Mouse (Mus musculus) kidney, postnatal 14 days (tissue): ENCODE data around the gene Amer3.
"Not testable (repeated sequence)": the region's sequence is repeated elsewhere in the genome, so short reads cannot be mapped to it uniquely, and the experiment has no call there.

Source experiments
- DNase-seq: peaks from one replicate; pipeline ENCODE4 v3.0.0; 2022; ENCODE audit warnings: mixed read lengths

Amer3 gene

DNA sequence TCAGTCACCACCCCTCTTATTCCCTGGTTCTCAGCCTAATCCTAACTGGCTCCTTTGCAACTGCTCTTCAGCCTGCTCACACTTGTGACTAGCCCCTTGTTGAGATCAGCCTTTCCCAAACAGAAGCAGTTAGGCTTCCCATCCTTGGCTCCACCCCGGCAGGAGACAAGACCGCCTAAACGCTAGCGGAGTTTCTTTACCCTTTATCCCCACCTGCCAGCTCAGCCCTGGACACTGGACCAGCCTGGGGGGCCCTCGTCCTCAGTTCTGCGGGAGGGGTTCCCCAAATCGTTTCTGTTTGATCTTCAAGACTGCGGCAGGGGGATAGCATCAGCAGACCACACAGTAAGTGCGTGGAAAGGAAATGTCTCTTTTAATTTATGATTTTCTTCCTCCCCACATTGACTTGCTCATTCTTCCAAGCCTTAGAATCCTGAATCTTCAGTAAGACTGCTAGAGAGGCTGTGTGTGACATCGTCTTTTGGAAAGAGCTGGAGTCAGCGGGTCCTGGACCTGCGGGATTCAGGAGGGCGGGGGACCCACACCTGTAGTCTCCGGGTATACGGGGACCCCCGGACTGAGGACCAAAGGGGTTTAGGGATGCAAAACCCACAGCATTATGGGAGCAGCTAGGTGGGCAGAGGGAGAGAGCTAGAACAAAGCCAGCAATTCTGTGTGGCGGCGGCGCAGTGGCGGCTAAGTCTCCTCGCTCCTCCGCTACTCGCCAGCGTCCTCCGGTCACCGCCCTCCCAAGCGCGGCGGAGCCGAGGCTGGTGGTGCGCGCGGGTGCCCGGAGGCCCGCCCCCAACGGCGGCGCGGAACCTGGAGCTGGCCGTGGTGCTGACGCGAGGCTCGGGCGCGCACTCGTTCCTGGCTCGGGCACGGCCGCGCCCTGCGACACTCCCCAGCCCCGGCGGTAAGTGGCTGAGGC, at the start of gene Amer3:
Amer3 (plus strand) TSS at position 807 of the 931 bp plus-strand sequence.
- peak; percentile 81 for DNase-seq

DNA sequence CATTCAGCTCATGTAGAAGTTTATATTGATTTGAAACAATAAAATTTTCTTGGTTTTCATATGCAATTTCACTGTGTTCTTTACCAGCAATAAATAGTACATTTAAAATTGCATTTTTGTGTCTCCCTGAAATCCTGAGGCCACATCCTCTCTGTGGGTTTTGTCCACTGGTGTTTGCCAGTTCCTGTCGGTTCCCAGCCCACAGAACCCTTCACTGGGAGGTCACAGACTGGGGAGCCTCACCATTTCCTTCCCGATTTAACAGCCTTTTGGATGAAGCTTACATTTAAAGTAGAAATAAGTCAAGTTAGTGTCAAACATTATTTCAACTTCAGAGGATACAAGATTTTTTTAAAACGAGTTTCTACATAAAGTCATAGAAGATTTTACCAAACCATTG, 44.9 kb upstream of the Amer3 start:
- DNase-seq: not testable (repeated sequence)

DNA sequence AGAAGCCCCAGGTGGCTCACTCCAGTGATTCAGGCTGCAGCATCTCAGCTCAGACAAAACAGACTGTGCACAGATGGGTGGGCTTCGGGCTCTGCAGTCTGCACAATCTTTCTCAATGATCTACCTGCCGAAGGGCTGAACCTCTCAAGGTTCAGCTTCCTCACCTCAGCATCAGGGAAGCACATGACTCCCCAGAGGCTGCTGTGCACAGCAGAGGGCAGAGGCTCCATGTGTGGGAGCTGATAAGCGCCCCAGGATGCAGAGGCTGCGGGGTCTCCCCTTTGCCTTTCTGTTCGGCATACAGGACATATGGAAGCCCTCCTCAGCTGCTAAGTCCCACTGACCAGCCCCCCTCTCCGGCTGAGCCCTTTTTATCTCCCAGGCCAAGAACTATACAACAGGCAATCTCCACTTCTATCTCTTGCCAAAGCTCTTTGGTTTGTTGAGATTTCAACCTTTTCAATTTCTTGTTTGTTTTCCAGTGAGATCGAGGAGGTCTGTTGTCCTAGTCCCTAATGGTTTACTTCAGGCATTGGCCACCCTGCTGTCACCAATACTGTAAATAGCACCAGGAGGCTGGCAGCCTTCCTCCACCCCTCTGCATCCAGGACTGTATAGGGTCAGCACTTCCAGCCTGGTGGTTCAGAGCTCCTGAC, 44.3 kb upstream of the Amer3 start, which contains the start of gene Cfc1:
Cfc1 (plus strand) TSS at position 606 of the 656 bp plus-strand sequence.
- DNase-seq: not testable (repeated sequence)

DNA sequence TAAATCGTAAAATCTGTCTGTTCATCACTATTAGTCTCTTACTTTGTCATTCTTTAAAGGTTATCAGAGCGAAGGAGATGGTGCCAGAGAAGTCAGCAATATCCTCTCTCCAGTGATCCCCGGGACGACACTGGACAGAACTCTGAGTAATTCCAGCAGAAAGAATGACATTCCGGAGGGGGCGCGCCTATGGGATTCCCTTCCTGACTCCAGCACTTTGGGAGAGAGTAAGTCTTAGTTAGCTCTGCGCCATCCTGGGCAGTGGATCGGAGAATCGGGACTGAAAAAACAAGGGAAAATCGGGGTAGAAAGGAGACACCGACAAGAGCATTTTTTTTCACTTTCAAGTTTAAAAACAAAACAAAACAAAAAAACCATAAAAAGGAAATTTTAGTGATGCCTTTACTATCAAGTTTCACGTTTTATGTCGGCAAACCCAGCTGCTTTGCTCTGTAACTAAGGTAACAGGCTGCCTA, 43.1 kb upstream of the Amer3 start:
- no peak for DNase-seq

DNA sequence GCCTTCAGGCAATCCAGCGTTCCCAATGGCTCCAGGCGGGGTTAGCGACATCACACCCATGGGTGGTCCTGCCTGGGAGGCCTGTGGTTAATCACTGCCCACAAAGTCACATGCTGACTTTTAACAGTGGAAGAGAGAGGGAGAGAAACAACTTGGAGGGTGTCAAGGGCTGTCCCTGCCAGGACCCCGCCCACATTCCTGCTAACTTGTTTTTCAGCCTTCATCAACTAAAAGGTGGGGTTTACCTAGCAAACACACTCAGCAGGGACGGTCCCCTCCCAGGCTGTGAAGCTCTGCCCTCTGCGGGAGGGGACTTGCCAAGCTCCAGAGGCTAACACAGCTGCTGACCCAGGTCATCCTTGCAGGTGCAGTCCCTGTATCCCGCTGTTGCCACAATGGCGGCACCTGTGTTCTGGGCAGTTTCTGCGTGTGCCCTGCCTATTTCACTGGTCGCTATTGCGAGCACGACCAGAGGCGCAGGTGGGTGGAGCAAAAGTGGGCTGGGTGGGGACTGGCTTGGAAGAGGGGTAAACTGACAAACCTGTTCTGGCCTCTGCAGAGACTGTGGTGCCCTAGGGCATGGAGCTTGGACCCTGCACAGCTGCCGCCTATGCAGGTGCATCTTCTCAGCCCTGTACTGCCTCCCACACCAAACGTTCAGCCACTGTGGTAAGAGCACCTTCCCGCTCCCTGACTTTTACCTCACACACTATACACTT, 42.5 kb upstream of the Amer3 start:
- DNase-seq: peak; percentile 34

DNA sequence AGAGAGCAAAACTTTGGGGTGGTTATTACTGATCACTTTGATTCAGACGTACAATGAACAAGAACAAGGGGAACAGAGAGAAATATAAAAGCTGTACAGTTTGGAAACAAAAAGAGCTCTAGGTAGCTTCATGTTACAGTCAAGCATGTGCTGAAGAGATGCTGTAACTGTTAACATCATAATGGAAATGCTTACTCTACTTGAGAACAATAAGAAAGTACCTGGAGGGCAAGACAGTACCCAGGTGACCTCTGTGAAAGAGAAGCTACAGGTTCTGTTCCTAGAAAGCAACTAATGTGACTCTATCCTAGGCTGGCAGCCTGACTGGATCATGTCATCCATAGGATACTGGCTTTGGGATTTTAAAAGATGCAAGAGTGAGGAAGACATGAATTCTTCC, 32.4 kb upstream of the Amer3 start:
- no peak for DNase-seq

DNA sequence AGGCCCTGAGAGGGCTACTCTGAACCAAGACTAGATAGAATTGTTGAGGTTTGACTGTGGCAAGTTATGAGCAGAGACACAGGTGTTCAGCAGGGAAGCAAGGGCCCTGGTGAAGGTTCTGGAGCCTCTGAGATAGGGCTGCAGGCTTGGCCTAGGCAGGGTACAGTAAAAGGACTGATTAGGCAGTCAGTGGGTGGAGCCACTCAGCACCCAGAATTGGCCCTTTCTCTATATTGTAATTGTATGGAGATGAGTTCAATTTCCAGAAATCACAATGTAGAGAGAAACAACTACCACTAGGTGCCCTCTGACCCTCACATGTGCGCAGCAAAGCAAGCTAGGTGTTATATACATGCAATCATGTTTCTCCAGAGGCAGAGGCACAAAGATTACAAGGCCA, 25.8 kb upstream of the Amer3 start:
- no peak for DNase-seq

DNA sequence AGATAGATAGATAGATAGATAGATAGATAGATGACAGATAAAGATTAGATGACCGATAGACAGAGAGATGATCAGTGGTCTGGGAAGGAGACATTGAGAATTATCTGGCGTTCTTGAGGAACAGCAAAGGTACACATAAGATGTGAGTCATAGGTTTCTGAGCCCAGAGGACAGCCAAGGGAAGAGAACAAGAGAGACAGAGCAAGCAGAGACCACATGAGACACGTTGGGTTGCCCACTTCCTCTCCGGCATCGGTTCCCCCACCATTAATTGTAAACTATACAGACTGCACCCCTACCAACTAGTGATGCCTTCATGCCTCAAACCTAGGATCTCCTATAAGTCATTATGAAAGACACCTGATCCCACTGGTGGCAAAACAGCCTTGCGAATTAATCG, 25.2 kb upstream of the Amer3 start:
- DNase-seq: no peak

DNA sequence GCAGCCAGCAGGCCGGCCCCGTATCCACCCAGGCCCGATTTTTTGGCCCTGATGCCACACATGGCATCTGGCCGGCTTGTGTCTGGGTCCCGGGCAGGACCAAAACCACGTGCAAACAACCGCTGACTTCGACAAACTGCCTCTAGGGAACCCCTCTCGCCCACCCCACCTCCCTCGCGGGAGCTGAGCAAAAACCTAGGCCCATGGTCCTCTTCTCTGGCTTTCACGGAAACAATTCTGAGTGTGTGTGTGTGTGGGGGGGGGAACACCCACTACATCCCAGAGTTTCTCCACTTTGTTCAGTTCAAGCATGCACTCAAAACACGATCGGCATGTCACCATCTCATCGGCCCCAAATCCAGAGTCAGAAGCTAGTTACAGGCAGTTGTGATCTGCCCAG, 18.6 kb upstream of the Amer3 start, which contains the start of gene Prss40:
Prss40 (minus strand) TSS at position 101 of the 400 bp plus-strand sequence.
- no peak for DNase-seq

DNA sequence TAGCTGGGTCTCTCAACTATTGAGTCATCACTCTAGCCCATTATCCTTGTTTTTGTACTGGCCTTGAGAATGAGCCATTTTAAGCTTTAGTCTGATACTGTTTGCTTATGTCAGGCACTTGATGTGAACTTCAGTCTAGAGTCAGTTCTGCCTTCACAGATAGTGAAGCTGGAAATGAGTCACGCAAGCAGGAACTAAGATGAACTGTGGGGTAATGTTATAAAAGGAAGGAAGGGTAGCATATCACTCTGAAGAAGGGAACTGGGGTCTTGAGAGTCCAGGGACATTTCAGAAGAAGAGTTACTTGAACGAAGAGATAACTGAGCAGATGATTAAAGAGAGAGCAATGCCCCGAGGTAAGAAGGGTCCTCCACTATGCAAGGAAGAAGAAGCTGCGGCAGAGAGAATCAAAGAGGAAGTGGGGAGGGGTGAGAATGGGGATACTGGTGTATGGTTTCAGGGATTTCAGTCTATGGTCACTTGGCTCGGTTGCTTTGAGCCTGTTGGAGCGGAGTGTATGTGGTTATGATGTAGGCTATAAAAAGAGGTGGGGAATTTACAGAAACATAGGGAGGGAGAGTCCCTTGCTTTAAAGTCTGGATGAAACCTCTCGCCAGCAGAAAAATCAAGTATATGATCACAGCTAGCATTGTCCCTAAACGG, 14.9 kb upstream of the Amer3 start:
- no peak for DNase-seq

DNA sequence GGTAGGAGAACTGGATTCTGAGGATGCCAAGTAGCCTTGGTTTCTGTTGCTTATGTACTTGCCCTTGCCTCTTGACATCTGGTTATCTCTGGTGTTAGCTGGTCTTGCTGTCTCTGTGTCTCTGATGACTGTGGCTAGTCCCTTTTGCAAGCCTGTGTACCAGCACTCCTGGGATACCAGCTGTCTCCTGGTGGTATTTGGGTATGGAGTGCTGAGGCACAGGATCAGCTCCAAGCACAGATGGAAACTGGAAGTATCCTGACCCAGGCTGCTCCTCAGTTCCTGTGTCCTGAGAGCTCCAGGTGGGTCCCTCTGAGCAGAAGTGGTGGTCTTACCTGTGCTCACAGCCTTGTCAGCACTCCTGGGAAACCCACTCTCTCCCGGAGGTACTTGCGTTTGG, 11.3 kb upstream of the Amer3 start:
- no peak for DNase-seq

DNA sequence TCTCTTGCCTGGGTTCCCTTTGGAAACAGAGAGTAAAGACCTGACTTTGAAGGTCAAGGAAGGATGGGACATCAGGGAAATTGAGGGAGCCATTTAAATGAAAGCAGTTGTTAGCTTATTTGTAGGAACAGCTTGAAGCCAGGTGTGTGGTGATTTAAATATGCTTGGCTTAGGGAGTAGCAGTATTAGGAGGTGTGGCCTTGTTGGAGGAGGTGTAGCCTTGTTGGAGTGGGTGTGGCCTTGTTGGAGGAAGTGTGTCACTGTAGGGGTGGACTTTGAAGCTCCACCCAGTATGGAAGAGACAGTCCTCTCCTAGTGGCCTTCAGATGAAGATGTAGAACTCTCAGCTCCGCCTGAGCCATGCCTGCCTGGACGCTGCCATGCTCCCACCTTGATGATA, 9.6 kb upstream of the Amer3 start:
- DNase-seq: no peak

DNA sequence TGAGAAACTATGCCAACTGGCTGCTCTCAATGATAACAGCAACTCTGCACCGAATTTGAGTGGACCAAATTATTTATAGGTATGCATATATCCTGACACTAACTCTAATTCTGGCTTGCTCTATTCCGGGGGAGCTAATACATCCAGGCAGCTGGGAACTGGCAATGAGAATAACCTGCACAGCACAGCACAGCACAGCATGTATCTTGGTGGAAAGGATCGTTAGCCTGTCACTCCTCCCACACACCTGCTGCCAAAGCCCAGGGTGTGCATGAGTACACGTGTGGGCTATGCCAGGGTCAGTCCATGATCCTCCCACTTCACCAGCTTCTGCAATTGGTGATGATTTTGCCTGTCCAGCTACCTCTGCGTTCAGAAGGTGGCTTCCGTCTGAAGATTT, 8.0 kb upstream of the Amer3 start:
- no peak for DNase-seq

DNA sequence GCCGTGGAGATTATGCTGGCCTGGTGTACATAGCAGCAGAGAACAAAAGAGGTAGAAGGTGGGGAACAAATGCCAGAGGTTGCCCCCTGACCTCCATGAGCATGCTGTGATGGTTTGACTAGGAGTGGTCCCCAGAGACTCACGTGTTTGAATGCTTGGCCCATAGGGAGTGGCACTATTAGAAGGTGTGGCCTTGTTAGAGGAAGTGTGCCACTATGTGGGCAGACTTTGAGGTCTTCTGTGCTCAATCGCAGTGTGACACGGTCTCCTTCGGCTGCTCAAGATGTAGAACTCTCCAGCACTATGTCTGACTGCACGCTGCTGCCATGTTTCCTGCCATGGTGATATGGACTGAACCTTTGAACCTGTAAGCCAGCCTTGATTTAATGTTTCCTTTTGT, 6.2 kb upstream of the Amer3 start:
- no peak for DNase-seq

DNA sequence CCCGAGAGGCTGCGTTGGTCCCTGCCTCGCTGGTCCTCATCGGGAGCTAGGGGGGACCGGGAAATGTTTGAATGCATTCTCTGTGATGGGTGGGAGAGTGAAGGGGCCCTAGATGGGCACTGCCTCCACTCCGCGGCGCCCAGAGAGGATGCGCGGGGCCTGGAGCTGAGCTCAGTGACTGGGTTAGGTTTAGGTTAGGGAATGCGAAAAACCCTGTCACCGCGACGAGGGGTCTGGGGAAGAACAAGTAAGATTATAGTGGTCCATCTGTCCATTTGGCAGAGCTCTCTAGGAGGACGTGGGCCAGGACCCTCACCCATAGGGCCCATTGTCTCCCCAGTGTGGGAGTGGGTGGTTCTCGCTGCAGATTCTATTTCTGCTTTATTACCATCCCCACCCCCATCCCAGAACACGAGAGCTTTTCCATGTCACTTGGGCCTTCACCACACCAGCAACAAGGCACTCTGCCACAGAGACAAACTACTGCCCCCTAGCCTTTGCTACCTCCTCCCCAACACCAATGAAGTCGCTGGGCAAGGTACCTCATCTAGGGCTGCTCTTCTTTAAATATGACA, 412 bp downstream of the Amer3 start:
- DNase-seq: no peak

DNA sequence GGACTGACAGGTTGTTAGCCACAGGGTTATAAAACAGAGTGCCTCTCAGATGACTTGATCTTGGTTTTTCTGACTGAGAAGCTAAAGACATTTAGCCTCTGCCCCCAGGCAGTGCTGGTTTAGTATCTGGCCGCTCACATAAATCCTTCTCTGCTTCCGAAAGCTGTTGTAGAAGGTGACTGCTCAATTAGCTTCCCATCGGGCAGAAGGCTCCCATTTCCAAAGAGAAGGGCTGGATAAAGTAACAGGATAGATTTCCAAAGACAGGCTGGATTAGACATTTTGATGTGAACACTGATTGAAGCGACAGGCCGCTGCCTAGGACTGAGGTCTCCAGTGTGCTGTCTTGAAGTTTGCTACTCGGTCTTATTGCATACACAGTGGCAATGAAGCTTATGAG, 2.8 kb downstream of the Amer3 start:
- DNase-seq: no peak

DNA sequence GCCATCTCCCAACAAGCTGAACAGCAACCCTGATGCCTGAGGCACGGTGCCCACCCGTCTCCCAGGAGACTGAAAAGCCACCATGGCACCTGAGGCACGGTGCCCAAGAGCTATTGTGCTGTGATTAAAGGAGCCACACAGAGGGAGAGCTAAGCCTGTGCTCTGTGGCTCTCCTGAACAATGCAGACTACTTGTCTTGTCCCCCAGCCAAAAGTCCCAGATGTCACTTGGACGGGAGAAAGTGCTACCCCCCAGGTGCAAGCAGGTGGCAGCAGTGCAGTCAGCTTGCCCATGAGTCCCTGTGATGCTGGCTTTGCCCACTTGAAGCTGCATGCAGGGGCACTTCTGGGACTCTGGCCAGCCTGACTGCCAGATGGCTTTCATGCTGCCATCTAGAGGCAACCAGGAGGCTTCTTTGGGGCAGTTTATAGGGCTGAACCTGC, 4.4 kb downstream of the Amer3 start:
- DNase-seq: no peak

DNA sequence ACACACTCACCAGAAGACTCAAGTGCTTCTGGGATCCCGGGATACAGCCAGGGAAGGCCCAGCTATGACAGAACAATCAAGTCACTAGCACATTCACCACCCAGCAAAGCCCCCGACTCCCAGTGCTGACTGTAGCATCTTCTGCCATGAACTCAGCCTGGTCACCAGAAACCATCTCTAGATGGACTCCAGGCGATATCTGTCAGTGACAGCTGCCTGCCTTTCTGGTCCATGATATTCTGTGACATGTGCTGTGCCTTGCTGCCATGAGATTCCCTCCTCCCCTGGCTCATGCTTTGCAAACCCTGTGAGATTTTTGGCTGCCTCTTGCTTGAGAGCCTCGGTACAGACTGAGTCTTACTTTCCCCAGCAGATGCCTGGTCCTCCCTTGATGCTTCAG, 5.3 kb downstream of the Amer3 start:
- no peak for DNase-seq

DNA sequence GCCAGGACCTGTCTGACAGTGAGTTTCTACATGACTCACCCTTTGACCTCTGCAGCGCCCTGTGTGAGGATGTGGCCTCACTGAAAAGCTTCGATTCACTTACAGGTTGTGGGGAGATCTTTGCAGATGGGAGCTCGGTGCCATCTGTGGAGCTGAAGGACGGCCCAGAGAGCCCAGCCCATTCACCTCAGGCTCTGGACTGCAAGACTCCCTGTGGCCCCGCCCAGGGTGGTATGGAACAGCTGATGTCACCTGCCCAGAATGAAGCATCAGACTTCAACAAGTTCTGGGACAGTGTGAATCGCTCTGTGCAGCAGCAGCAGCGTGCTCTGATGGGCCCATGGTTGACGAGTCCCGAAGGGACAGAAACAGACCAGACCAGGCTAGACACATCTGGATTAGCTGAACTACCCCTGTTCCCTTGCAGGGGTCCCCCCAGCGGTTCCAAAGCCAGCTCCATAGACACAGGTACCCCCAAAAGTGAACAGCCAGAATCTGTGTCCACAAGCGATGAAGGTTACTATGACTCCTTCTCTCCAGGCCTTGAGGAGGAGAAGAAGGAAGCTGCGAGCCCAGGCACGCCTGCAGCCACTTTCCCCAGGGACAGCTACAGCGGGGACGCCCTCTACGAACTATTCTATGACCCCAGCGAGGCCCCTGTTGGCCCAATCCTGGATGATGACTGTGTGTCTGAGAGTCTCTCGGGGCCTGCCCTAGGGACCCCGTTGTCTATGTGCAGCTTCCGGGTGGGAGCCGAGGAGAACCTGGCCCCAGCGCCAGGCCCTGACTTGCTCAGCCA, 8.0 kb downstream of the Amer3 start:
- DNase-seq: no peak

DNA sequence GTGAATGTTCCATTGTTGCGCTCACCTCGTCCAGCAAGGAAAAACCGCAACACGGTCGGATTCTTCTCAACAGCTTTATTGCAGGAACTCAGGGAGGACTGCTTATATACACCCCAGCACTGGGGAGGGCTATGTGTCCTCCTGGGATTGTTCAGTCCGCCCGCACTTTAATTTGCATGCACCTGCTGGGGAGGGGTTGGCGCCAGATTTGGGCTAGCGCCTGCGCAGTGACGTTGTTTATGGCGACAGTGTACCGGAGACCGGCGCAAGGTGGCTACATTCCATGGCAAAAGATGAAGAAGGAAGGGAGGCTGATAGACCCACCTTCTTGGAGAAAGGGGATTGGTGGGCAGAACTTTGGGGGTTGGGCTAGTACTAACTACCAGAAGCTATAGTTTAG, 20.5 kb downstream of the Amer3 start:
- DNase-seq: no peak

DNA sequence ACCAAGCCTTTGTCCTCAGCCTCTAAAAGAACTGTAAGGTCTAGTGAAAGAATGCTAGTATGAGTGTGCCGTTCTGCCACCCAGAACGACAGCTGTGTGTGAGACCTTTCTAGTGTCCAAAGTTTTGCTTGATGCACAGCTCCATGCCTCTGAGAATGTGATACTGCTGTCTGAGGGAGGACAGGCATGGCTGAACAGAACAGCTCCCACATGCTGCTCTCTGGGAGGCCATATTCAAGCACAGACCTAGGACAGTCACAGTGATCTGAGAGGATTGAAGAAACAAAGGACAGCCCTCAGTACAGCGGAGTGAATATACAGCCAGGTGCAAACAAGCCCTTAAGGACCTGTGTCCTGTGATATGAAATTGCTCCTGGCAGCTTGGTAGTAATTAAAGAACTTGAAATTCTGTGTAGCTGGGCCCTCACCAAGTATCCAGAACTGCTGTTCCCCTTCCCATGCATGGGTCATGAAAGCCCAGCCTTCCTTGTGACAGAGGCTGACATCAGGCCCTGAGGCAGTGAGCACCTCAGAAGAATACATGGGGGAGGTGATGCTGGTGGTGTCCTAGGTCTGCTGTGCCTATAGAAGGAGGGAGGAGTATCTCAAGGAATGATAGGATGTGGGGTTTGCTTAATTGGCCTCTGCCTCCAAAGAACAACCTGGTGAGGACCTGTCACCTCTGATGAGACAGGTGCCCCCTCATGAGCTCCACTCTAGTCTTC, 22.0 kb downstream of the Amer3 start:
- DNase-seq: no peak
